Mouse (Mus musculus): ENCODE measurements around the gene Rspry1. TPM values are rescaled to one million over a fixed set of nuclear protein-coding genes. Genes with fewer than 3 reads are reported as not detected.
A peak's percentile ranks its signal among the peaks of the same experiment; 100 is the strongest.

Gene Rspry1
- polyA plus RNA-seq, 1 experiment, result 0.41 TPM

- H3K4me1 ChIP-seq (ENCODE audit: control insufficient read depth), result peaks cover 8% of the 10 kb centered on the region
- H3K36me3 ChIP-seq (ENCODE audit: control insufficient read depth), result no peaks in the 10 kb centered on the region
- H3K27me3 ChIP-seq (ENCODE audit: control insufficient read depth), result peaks cover 71% of the 10 kb centered on the region
- no peak overlapping the region for H3K4me3 ChIP-seq (replicated peaks)
- TF ChIP-seq TAL1 (IDR thresholded peaks at IDR 0.05; ENCODE audit: low read length) (no peak), GATA1 (IDR thresholded peaks at IDR 0.05; ENCODE audit: low read length) (no peak)
- peaks cover 2% of the 10 kb centered on the region; the same call in 1 of the 2 replicates for H3K9me3 ChIP-seq (ENCODE audit: control insufficient read depth, low read length)
Observed at GRCm38 (mm10) chr8:94694701-94695100, 93.0 kb downstream of the Rspry1 start.

GRCm38 (mm10) chr8:94695341-94695993, 93.7 kb downstream of the Rspry1 start:
- H3K9me3 ChIP-seq (ENCODE audit: control insufficient read depth, low read length), result peaks cover 2% of the 10 kb centered on the region; the same call in 1 of the 2 replicates
- TF ChIP-seq GATA1 (IDR thresholded peaks at IDR 0.05; ENCODE audit: low read length) (no peak), TAL1 (IDR thresholded peaks at IDR 0.05; ENCODE audit: low read length) (no peak)
- H3K4me1 ChIP-seq (ENCODE audit: control insufficient read depth), result peaks cover 8% of the 10 kb centered on the region
- no peaks in the 10 kb centered on the region for H3K36me3 ChIP-seq (ENCODE audit: control insufficient read depth)
- peak overlapping the region; percentile 46 for H3K4me3 ChIP-seq (replicated peaks)
- peaks cover 73% of the 10 kb centered on the region for H3K27me3 ChIP-seq (ENCODE audit: control insufficient read depth)

- H3K27me3 ChIP-seq (ENCODE audit: control insufficient read depth), result peaks cover 73% of the 10 kb centered on the region
- no peaks in the 10 kb centered on the region for H3K36me3 ChIP-seq (ENCODE audit: control insufficient read depth)
- H3K9me3 ChIP-seq (ENCODE audit: control insufficient read depth, low read length), result peaks cover 2% of the 10 kb centered on the region; the same call in 1 of the 2 replicates
- peak within 1 kb of the TSS; percentile 46 for H3K4me3 ChIP-seq (replicated peaks)
- peaks cover 8% of the 10 kb centered on the region for H3K4me1 ChIP-seq (ENCODE audit: control insufficient read depth)
- TF ChIP-seq GATA1 (IDR thresholded peaks at IDR 0.05; ENCODE audit: low read length), result no peak
- TF ChIP-seq TAL1 (IDR thresholded peaks at IDR 0.05; ENCODE audit: low read length), result no peak
Observed at GRCm38 (mm10) chr8:94695994-94696384, 94.3 kb downstream of the Rspry1 start, which contains the start of gene Pllp. TSS of gene Pllp (minus strand) at chr8:94696278.

GRCm38 (mm10) chr8:94696566-94696965, 94.8 kb downstream of the Rspry1 start:
- Histone ChIP-seq H3K9me3 (ENCODE audit: control insufficient read depth, low read length) (peaks cover 2% of the 10 kb centered on the region; the same call in 1 of the 2 replicates), H3K4me3 (replicated peaks) (no peak overlapping the region), H3K27me3 (ENCODE audit: control insufficient read depth) (peaks cover 73% of the 10 kb centered on the region), H3K4me1 (ENCODE audit: control insufficient read depth) (peaks cover 8% of the 10 kb centered on the region), H3K36me3 (ENCODE audit: control insufficient read depth) (no peaks in the 10 kb centered on the region)
- no peak for TF ChIP-seq GATA1 (IDR thresholded peaks at IDR 0.05; ENCODE audit: low read length)
- TF ChIP-seq TAL1 (IDR thresholded peaks at IDR 0.05; ENCODE audit: low read length), result no peak

- H3K36me3 ChIP-seq (ENCODE audit: control insufficient read depth), result no peaks in the 10 kb centered on the region
- TF ChIP-seq TAL1 (IDR thresholded peaks at IDR 0.05; ENCODE audit: low read length), result no peak
- no peak for TF ChIP-seq GATA1 (IDR thresholded peaks at IDR 0.05; ENCODE audit: low read length)
- H3K9me3 ChIP-seq (ENCODE audit: control insufficient read depth, low read length), result peaks cover 2% of the 10 kb centered on the region; the same call in 1 of the 2 replicates
- no peak overlapping the region for H3K4me3 ChIP-seq (replicated peaks)
- H3K4me1 ChIP-seq (ENCODE audit: control insufficient read depth), result peaks cover 14% of the 10 kb centered on the region
- peaks cover 61% of the 10 kb centered on the region for H3K27me3 ChIP-seq (ENCODE audit: control insufficient read depth)
Observed at GRCm38 (mm10) chr8:94697956-94698355, 96.2 kb downstream of the Rspry1 start.

- TF ChIP-seq TAL1 (IDR thresholded peaks at IDR 0.05; ENCODE audit: low read length) (no peak), GATA1 (IDR thresholded peaks at IDR 0.05; ENCODE audit: low read length) (no peak)
- peaks cover 47% of the 10 kb centered on the region for H3K27me3 ChIP-seq (ENCODE audit: control insufficient read depth)
Observed at GRCm38 (mm10) chr8:94699366-94699765, 97.6 kb downstream of the Rspry1 start.

GRCm38 (mm10) chr8:94700421-94700935, 98.7 kb downstream of the Rspry1 start:
- peaks cover 2% of the 10 kb centered on the region; the same call in 1 of the 2 replicates for H3K9me3 ChIP-seq (ENCODE audit: control insufficient read depth, low read length)
- H3K4me1 ChIP-seq (ENCODE audit: control insufficient read depth), result peaks cover 33% of the 10 kb centered on the region
- H3K27me3 ChIP-seq (ENCODE audit: control insufficient read depth), result peaks cover 46% of the 10 kb centered on the region
- TF ChIP-seq TAL1 (IDR thresholded peaks at IDR 0.05; ENCODE audit: low read length) (no peak), GATA1 (IDR thresholded peaks at IDR 0.05; ENCODE audit: low read length) (no peak)
- H3K4me3 ChIP-seq (replicated peaks), result no peak overlapping the region
- H3K36me3 ChIP-seq (ENCODE audit: control insufficient read depth), result no peaks in the 10 kb centered on the region

More at GRCm38 (mm10) chr8:94699366-94699765, 97.6 kb downstream of the Rspry1 start:
- Histone ChIP-seq H3K4me3 (replicated peaks) (no peak overlapping the region), H3K36me3 (ENCODE audit: control insufficient read depth) (no peaks in the 10 kb centered on the region), H3K4me1 (ENCODE audit: control insufficient read depth) (peaks cover 24% of the 10 kb centered on the region), H3K9me3 (ENCODE audit: control insufficient read depth, low read length) (peaks cover 2% of the 10 kb centered on the region; the same call in 1 of the 2 replicates)

- Histone ChIP-seq H3K4me1 (ENCODE audit: control insufficient read depth) (peaks cover 41% of the 10 kb centered on the region), H3K27me3 (ENCODE audit: control insufficient read depth) (peaks cover 37% of the 10 kb centered on the region), H3K9me3 (ENCODE audit: control insufficient read depth, low read length) (no peaks in the 10 kb centered on the region), H3K4me3 (replicated peaks) (no peak overlapping the region), H3K36me3 (ENCODE audit: control insufficient read depth) (no peaks in the 10 kb centered on the region)
- no peak for TF ChIP-seq GATA1 (IDR thresholded peaks at IDR 0.05; ENCODE audit: low read length)
- no peak for TF ChIP-seq TAL1 (IDR thresholded peaks at IDR 0.05; ENCODE audit: low read length)
Observed at GRCm38 (mm10) chr8:94702156-94702555, 100.4 kb downstream of the Rspry1 start.
